Mouse (Mus musculus) MEL (cell line): Measurements from ENCODE around the gene Apc2. TPM values are rescaled to one million over a fixed set of nuclear protein-coding genes. Genes with fewer than 3 reads are reported as not detected.

Experiments used
- DNase-seq: peaks from one replicate; pipeline ENCODE4 v3.0.0; 2011; ENCODE audit warnings: low read depth, low spot score
- H3K27ac ChIP-seq: 2 replicates; pipeline ENCODE4 v1.5.1; 2012; ENCODE audit warnings: low read depth, mild to moderate bottlenecking, control low read depth, low read length, moderate library complexity; ENCODE audit not compliant: control insufficient read depth
- H3K27me3 ChIP-seq, 2 experiments: fragments of 150-350 bp in 1 of 2; sonication (generic) in 1 of 2; 2 replicates each; pipeline ENCODE4 v1.6.1; 2012; ENCODE audit warnings: low read length in 2 of 2, mild to moderate bottlenecking in 2 of 2, improper control_type of control experiment in 1 of 2, moderate library complexity in 1 of 2; ENCODE audit not compliant: insufficient read depth in 2 of 2, control insufficient read depth in 1 of 2
- H3K36me3 ChIP-seq, 2 experiments: 2 replicates each; pipeline ENCODE4 v1.6.1; 2012 to 2014; ENCODE audit warnings: low read length in 2 of 2, improper control_type of control experiment in 1 of 2, inconsistent platforms in 1 of 2, mild to moderate bottlenecking in 1 of 2; ENCODE audit not compliant: insufficient read depth in 2 of 2, control insufficient read depth in 1 of 2
- H3K4me1 ChIP-seq, 2 experiments: fragments of 150-350 bp in 1 of 2; sonication (generic) in 1 of 2; 2 replicates each; pipeline ENCODE4 v1.6.1; 2012; ENCODE audit warnings: low read length in 2 of 2, improper control_type of control experiment in 1 of 2, mild to moderate bottlenecking in 1 of 2; ENCODE audit not compliant: insufficient read depth in 2 of 2, control insufficient read depth in 1 of 2
- H3K4me3 ChIP-seq, 2 experiments: fragments of 150-350 bp in 1 of 2; sonication (generic) in 1 of 2; 2 replicates each; pipeline ENCODE4 v1.5.1; 2012; ENCODE audit warnings: low read depth in 2 of 2, low read length in 2 of 2, mild to moderate bottlenecking in 2 of 2, moderate library complexity in 2 of 2, control low read depth in 1 of 2, improper control_type of control experiment in 1 of 2; ENCODE audit not compliant: control insufficient read depth in 1 of 2, insufficient read depth in 1 of 2
- H3K79me2 ChIP-seq: 2 replicates; pipeline ENCODE4 v1.6.1; 2012; ENCODE audit warnings: mild to moderate bottlenecking, low read length, moderate library complexity; ENCODE audit not compliant: control insufficient read depth, poor library complexity, insufficient read depth
- H3K9ac ChIP-seq: 2 replicates; pipeline ENCODE4 v1.6.1; 2012; ENCODE audit warnings: low read depth, mild to moderate bottlenecking, control low read depth, low read length, moderate library complexity; ENCODE audit not compliant: control insufficient read depth, poor library complexity, severe bottlenecking
- H3K9me3 ChIP-seq: fragments of 150-350 bp; sonication (generic); replicated peaks from 2 replicates; pipeline ENCODE4 v1.6.1; 2012; ENCODE audit warnings: mild to moderate bottlenecking, low read length, improper control_type of control experiment, moderate library complexity; ENCODE audit not compliant: insufficient read depth
- E2F4 ChIP-seq: IDR thresholded peaks from 2 replicates; pipeline ENCODE4 v1.6.1; 2011; ENCODE audit warnings: low read depth, low read length, improper control_type of control experiment, borderline replicate concordance
- HCFC1 ChIP-seq: IDR thresholded peaks from 2 replicates; pipeline ENCODE4 v1.6.1; 2012; ENCODE audit warnings: low read depth, mild to moderate bottlenecking, inconsistent platforms, low read length, improper control_type of control experiment, moderate library complexity
- JUND ChIP-seq: IDR thresholded peaks from 2 replicates; pipeline ENCODE4 v1.6.1; 2011; ENCODE audit warnings: low read depth, mild to moderate bottlenecking, improper control_type of control experiment, low read length
- MEF2A ChIP-seq: IDR thresholded peaks from 2 replicates; pipeline ENCODE4 v1.6.1; 2014; ENCODE audit warnings: low read depth, mild to moderate bottlenecking, inconsistent platforms, low read length, improper control_type of control experiment; ENCODE audit not compliant: poor library complexity, insufficient replicate concordance, severe bottlenecking; ENCODE audit errors: extremely low read depth
- MYC ChIP-seq: IDR thresholded peaks from 2 replicates; pipeline ENCODE4 v1.6.1; 2011; ENCODE audit warnings: low read depth, mild to moderate bottlenecking, low read length, improper control_type of control experiment, moderate library complexity
- NELFE ChIP-seq: IDR thresholded peaks from 2 replicates; pipeline ENCODE4 v1.6.1; 2011; ENCODE audit warnings: low read depth, low read length, improper control_type of control experiment
- NRF1 ChIP-seq: IDR thresholded peaks from 2 replicates; pipeline ENCODE4 v1.6.1; 2014; ENCODE audit warnings: low read depth, mild to moderate bottlenecking, inconsistent platforms, low read length, improper control_type of control experiment, moderate library complexity; ENCODE audit not compliant: poor library complexity, insufficient read depth, severe bottlenecking
- POLR2AphosphoS5 ChIP-seq: IDR thresholded peaks from 2 replicates; pipeline ENCODE4 v1.6.1; 2012; ENCODE audit warnings: low read depth, borderline replicate concordance, mild to moderate bottlenecking, inconsistent platforms, low read length, moderate library complexity, mixed read lengths
- RAD21 ChIP-seq: IDR thresholded peaks from 2 replicates; pipeline ENCODE4 v1.6.1; 2011; ENCODE audit warnings: mild to moderate bottlenecking, low read depth, low read length, improper control_type of control experiment
- TAL1 ChIP-seq: IDR thresholded peaks from 2 replicates; pipeline ENCODE4 v1.6.1; 2012; ENCODE audit warnings: mild to moderate bottlenecking, inconsistent platforms, low read length, moderate library complexity, mixed read lengths
- USF1 ChIP-seq: IDR thresholded peaks from 2 replicates; pipeline ENCODE4 v1.6.1; 2014; ENCODE audit warnings: low read depth, mild to moderate bottlenecking, inconsistent platforms, low read length, improper control_type of control experiment, moderate library complexity
- ZC3H11A ChIP-seq: IDR thresholded peaks from 2 replicates; pipeline ENCODE4 v1.6.1; 2012; ENCODE audit warnings: low read depth, mild to moderate bottlenecking, inconsistent platforms, low read length, improper control_type of control experiment
- ZMIZ1 ChIP-seq: IDR thresholded peaks from 2 replicates; pipeline ENCODE4 v1.6.1; 2012; ENCODE audit warnings: low read depth, mild to moderate bottlenecking, inconsistent platforms, low read length, improper control_type of control experiment, moderate library complexity
- ZNF384 ChIP-seq: IDR thresholded peaks from 2 replicates; pipeline ENCODE4 v1.6.1; 2012; ENCODE audit warnings: low read depth, mild to moderate bottlenecking, inconsistent platforms, low read length, improper control_type of control experiment
- polyA plus RNA-seq, 2 experiments: library from polyadenylated mRNA; stranded (reverse) in 1 of 2; unstranded in 1 of 2; fragments of >175 nt in 1 of 2; fragments of >200 nt in 1 of 2; gene quantifications; 2 replicates each; pipeline versions ENCODE4 v1.2.1 to v1.2.4; 2012; ENCODE audit warnings: low replicate concordance in 2 of 2, low read depth in 1 of 2; ENCODE audit not compliant: insufficient read length in 2 of 2, insufficient read depth in 1 of 2, missing spikeins in 1 of 2
- total RNA-seq: library from RNA; depleted of rRNA; stranded (reverse); fragments of 300-350 nt; gene quantifications from 2 replicates; pipeline ENCODE4 v1.2.3, GENCODE M21; 2012

Apc2 gene
- total and polyA plus RNA-seq, 3 experiments, result 0.58 to 1.2 TPM; not detected in 1

DNA sequence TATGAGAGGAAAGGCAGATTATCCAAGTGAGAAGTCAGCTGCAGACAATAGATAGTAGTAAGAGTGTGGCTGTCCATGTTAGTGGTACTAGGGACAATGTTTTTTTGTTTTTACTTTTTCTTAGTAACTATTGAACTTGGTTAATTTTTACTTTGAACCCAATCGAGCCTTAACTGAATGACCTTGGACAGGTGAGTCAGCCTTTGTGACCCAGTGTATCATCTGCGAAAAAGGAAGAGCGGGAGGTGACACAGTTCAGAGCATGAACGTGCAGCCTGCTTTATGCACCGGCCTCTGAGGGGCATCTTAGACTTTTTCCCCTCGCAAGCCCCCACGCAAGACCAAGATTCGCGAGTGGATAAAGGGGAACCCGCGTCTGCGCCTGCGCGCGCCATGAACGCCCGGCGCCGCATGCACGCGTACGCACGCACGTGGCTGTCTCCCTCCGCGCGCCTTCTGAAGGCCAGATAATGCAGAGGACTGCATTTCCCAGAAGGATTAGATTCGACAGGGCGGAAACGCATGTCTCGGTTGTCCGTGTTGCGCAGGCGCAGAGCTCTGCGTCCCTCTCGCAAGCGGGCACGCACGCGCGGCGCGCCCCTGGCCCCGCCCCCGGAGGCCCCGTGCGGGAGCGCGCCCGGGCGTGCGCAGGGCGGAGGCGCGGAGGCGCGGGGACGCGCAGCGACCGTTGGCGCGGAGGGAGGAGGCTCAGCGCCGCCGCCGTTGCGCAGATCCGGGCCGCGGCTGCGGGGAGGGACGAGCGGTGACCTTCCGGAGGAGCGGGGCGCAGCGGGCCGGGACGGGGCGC lies 31.2 kb upstream of the Apc2 start (continued):
- peak; percentile 88 for TF ChIP-seq USF1
- no peak for TF ChIP-seq ZC3H11A
- no peak for TF ChIP-seq POLR2AphosphoS5
- TF ChIP-seq JUND, result no peak

DNA sequence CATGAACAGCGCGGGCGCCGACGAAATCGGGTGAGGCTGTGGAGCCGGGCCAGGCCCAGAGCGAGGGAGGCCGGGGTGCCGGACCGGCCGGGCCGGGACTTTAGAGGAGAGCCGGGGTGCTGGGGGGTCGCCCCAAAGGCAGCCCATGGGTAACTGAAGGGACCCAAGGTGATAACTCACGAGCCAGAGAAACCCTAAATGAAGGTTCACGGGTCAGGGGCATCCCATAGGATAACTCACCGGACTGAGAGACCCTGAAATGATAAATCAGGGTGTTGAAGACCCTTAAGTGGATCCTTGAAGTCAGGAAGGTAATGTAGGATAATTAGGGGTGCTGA lies 30.7 kb upstream of the Apc2 start:
- H3K36me3 ChIP-seq, result peaks cover 4 to 22% of the 10 kb centered on the region in 2 experiments
- peaks cover 6 to 28% of the 10 kb centered on the region in 2 experiments; a peak in 3 of 4 replicates for H3K4me1 ChIP-seq
- no peaks in the 10 kb centered on the region for H3K9me3 ChIP-seq
- no peak for TF ChIP-seq TAL1
- no peak for TF ChIP-seq MYC
- TF ChIP-seq ZMIZ1, result no peak
- TF ChIP-seq NELFE, result no peak
- TF ChIP-seq NRF1, result no peak
- H3K9ac ChIP-seq, result peak overlapping the region; percentile 93
- DNase-seq, result no peak
- H3K79me2 ChIP-seq, result peaks cover 48% of the 10 kb centered on the region
- H3K4me3 ChIP-seq, result peak overlapping the region; percentile 91 to 98
- no peaks in the 10 kb centered on the region for H3K27me3 ChIP-seq
- H3K27ac ChIP-seq, result peak overlapping the region; percentile 74

DNA sequence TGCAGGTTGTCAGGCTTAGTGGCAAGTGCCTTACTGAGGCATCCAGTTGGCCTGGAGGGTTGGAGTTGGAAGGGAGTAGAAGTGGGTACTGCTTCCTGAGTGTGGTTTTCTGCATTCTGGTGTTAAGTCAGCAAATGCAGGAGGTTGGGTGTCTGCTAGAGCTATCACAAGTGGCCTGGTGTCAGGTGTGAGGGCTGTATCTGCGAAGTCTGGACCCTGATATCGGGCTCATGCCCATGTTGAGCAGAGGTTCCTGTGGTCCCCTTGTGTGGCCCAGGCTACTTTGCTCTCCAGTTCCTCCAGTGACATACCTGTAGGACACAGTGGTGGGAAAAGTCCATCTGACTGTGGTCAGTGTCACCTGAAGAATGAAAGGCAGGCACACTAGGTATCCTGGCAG lies 25.7 kb upstream of the Apc2 start:
- H3K4me3 ChIP-seq, result no peak overlapping the region
- peaks cover 80% of the 10 kb centered on the region for H3K79me2 ChIP-seq
- H3K9ac ChIP-seq, result no peak overlapping the region

More for the DNA sequence above, 25.7 kb upstream of the Apc2 start:
- H3K9me3 ChIP-seq, result no peaks in the 10 kb centered on the region
- TF ChIP-seq HCFC1 (no peak), RAD21 (no peak), E2F4 (no peak), USF1 (no peak), MEF2A (no peak), ZNF384 (no peak)
- TF ChIP-seq, all 39 proteins: peak for 0
- Histone ChIP-seq H3K36me3 (peaks cover 4 to 21% of the 10 kb centered on the region in 2 experiments), H3K27ac (no peak overlapping the region), H3K4me1 (peaks cover 3 to 20% of the 10 kb centered on the region in 2 experiments; a peak in 2 of 4 replicates), H3K27me3 (no peaks in the 10 kb centered on the region)
- no peak for DNase-seq
